Mouse (Mus musculus): ENCODE measurements around the gene Wfdc1.

Gene Wfdc1

GRCm38 (mm10) chr8:119666219-119666951 lies at the start of gene Wfdc1:
Gene Wfdc1 (plus strand): TSS chr8:119666365.
- no peak for DNase-seq

GRCm38 (mm10) chr8:119616811-119617210 lies 49.4 kb upstream of the Wfdc1 start:
- DNase-seq: no peak

GRCm38 (mm10) chr8:119617586-119617985 lies 48.6 kb upstream of the Wfdc1 start:
- no peak for DNase-seq

- DNase-seq: no peak
Measured at GRCm38 (mm10) chr8:119618887-119619286, 47.3 kb upstream of the Wfdc1 start.

- DNase-seq: no peak
Measured at GRCm38 (mm10) chr8:119620116-119620840, 45.9 kb upstream of the Wfdc1 start.

GRCm38 (mm10) chr8:119620848-119621465 lies 45.2 kb upstream of the Wfdc1 start:
- no peak for DNase-seq

- DNase-seq: no peak
Measured at GRCm38 (mm10) chr8:119622555-119622954, 43.6 kb upstream of the Wfdc1 start.

- no peak for DNase-seq
Measured at GRCm38 (mm10) chr8:119623061-119623460, 43.1 kb upstream of the Wfdc1 start.

GRCm38 (mm10) chr8:119623744-119624143 lies 42.4 kb upstream of the Wfdc1 start:
- no peak for DNase-seq

GRCm38 (mm10) chr8:119624916-119625315 lies 41.2 kb upstream of the Wfdc1 start:
- DNase-seq: no peak

- no peak for DNase-seq
Measured at GRCm38 (mm10) chr8:119625788-119626187, 40.4 kb upstream of the Wfdc1 start.

- no peak for DNase-seq
Measured at GRCm38 (mm10) chr8:119627199-119627598, 39.0 kb upstream of the Wfdc1 start.

GRCm38 (mm10) chr8:119627613-119628359 lies 38.4 kb upstream of the Wfdc1 start:
- no peak for DNase-seq

GRCm38 (mm10) chr8:119630841-119631240 lies 35.3 kb upstream of the Wfdc1 start:
- no peak for DNase-seq

GRCm38 (mm10) chr8:119632246-119632645 lies 33.9 kb upstream of the Wfdc1 start:
- DNase-seq: no peak

GRCm38 (mm10) chr8:119632909-119633308 lies 33.3 kb upstream of the Wfdc1 start:
- DNase-seq: no peak

GRCm38 (mm10) chr8:119634616-119635336 lies 31.4 kb upstream of the Wfdc1 start:
- DNase-seq: no peak

- DNase-seq: no peak
Measured at GRCm38 (mm10) chr8:119635378-119635777, 30.8 kb upstream of the Wfdc1 start, which contains the start of gene Kcng4. Gene Kcng4 (minus strand): TSS chr8:119635680.

GRCm38 (mm10) chr8:119635958-119636357 lies 30.2 kb upstream of the Wfdc1 start:
- DNase-seq: no peak

- DNase-seq: no peak
Measured at GRCm38 (mm10) chr8:119636766-119637165, 29.4 kb upstream of the Wfdc1 start.

GRCm38 (mm10) chr8:119637381-119637780 lies 28.8 kb upstream of the Wfdc1 start:
- DNase-seq: no peak

GRCm38 (mm10) chr8:119638261-119638660 lies 27.9 kb upstream of the Wfdc1 start:
- no peak for DNase-seq

Measured in layer of hippocampus, adult 9-11 months (tissue).